Mouse (Mus musculus) liver, adult 2 months (tissue): Measurements from ENCODE around the gene Tmem156.

Experiments used
- CTCF ChIP-seq: fragments of 200-500 bp; IDR thresholded peaks from 2 replicates; pipeline ENCODE4 v1.5.1; 2011; ENCODE audit warnings: low read depth, low read length, control low read depth
- POLR2A ChIP-seq: fragments of 200-500 bp; IDR thresholded peaks from 2 replicates; pipeline ENCODE4 v1.6.1; 2011; ENCODE audit warnings: low read length, control low read depth; ENCODE audit not compliant: insufficient read depth; ENCODE audit errors: extremely low read depth

- TF ChIP-seq CTCF (no peak), POLR2A (no peak)
Observed at GRCm38 (mm10) chr5:65019109-65019508, 72.8 kb downstream of the Tmem156 start.
